Mouse (Mus musculus) liver, embryonic 14.5 days (tissue): Measurements from ENCODE around the gene Shank1.

Experiments used
- CTCF ChIP-seq: IDR thresholded peaks from 2 replicates; pipeline ENCODE4 v1.5.1; 2016; ENCODE audit warnings: antibody characterized with exemption, low read depth, control low read depth
- EP300 ChIP-seq: IDR thresholded peaks from 2 replicates; pipeline ENCODE4 v1.6.1; 2016; ENCODE audit warnings: antibody characterized with exemption, low read depth

DNA sequence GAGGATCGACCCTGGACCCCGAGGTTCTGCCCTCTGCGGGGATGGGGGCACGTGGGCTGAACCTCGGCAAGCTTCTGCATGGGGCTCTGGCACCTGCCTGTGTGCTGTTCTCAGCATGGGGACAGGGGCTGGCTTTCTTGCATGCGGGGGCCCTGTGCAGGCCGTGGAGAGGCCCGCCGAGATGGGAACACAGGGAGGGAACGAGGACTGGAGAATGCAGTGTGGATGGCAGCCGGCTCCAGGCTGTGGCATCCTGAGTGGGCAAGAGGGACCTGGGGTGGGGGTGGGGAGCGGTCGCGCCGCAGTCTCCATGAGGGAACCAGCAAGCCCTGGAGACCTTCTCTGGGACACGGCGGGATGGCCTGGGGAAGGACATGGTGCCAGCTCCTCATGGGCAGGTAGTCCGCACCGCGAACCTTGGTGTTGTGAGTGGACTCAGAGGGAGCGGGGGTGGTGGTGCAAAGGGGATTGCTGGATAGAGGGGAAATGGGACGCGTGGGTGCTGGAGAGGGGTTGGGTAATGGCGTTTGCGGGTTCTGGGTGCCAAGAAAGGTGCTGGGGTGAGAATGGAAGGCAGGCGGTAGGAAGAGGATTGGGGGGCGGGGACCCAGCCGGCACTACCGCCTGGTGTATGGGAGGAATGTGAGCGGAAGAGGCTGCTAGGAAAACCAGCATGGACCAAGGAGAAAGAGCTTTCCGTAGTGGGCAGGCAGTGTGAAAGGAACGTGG lies 27.2 kb downstream of the Shank1 start:
- TF ChIP-seq CTCF (no peak), EP300 (no peak)
